Mouse (Mus musculus): ENCODE measurements around the gene Gm17467. TPM values are rescaled to one million over a fixed set of nuclear protein-coding genes. Genes with fewer than 3 reads are reported as not detected.
"Not testable (repeated sequence)": the region's sequence is repeated elsewhere in the genome, so short reads cannot be mapped to it uniquely, and the experiment has no call there.

Gm17467 gene
- not detected in 2 replicates for polyA plus RNA-seq (2014; fragmentation: Nextera tagmentation; extraction: Ambion mirVana)

DNA sequence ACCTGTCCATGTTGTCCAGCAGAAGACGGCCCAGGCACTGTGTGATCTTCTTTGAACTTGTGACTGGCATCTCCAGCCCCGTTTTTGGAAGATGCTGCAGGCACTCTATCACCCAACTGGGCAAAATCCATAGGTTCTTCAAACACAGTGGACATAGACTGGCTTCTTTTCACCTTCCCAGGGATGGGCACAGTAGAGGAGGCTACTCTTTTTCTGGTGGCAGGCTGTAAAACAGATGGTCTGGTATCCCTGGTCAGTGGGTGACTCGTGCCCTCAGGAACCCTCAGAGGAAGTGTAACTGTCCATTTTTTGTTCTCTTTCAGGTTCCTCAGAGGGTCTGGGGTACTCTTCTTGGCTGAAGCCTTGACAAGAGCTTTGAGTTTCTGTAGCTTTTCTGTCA, at the start of gene Gm17467:
TSS of gene Gm17467 (minus strand) at position 101 of the 400 bp plus-strand sequence.
- not testable (repeated sequence) for H3K4me2 ChIP-seq (ENCODE audit: low read length); H3K36me3 ChIP-seq (ENCODE audit: control insufficient read depth, insufficient read depth, low read length); H3K27ac ChIP-seq (replicated peaks; ENCODE audit: low read depth, low read length); H3K9ac ChIP-seq (replicated peaks; ENCODE audit: low read length); H3K4me3 ChIP-seq (replicated peaks; ENCODE audit: low read depth, low read length); H3K9me3 ChIP-seq (ENCODE audit: control insufficient read depth, low read length); ATAC-seq (ENCODE audit: low FRiP score, low TSS enrichment); DNase-seq; H3K27me3 ChIP-seq (ENCODE audit: control insufficient read depth, insufficient read depth, low read length); H3K4me1 ChIP-seq (ENCODE audit: control insufficient read depth, insufficient read depth, low read length)
- no CpG with 5 or more reads among the region's 3 CpGs for WGBS

Other genes starting within 250 kb of the Gm17467 start
- gene Cldn34c2, start 123.1 kb downstream of the Gm17467 start, polyA plus RNA-seq (2014; fragmentation: Nextera tagmentation; extraction: Ambion mirVana) = not detected in 2 replicates
- gene Cldn34c3, start 88.9 kb upstream of the Gm17467 start, polyA plus RNA-seq (2014; fragmentation: Nextera tagmentation; extraction: Ambion mirVana) = not detected in 2 replicates

Measured in midbrain, embryonic 14.5 days (tissue).